ENCODE assay signal across 26 mouse cellular contexts in the genomic region with DNA sequence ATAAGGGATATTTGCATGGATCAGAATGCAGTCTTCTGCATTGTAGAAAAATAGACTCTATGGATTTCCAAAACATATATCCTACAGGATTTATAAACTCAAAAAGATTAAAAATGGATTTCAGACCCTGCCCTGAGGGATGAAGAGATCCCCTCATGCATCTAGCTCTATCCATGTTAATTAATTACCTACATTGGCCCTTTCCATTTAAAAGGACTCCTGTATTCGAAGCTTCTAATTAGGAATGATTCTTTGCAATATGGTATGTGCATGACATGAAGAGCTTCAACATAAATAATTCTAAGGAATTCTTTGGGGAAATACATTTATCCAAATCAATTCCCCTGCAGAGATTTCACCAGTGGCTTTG.
"Had no signal": no experiment of that assay in that cellular context is flagged by ENCODE, and none has a peak within 500 bp of the region (broad histone marks: within the 10 kb centered on the region; RNA-seq: fewer than 3 reads in every experiment).

No protein-coding gene starts in this region.

- H3K4me3 ChIP-seq: heart, adult 2 months; heart, embryonic 13.5 days; heart, embryonic 15.5 days; kidney, embryonic 15.5 days; left cerebral cortex, adult 2 months; limb, embryonic 10.5 days; limb, embryonic 12.5 days; liver, embryonic 13.5 days had no signal

- H3K4me2 ChIP-seq: heart, embryonic 11.5 days; heart, embryonic 13.5 days; heart, embryonic 15.5 days; hindbrain, embryonic 14.5 days; kidney, embryonic 15.5 days; limb, embryonic 12.5 days; liver, embryonic 11.5 days; liver, embryonic 13.5 days had no signal

- DNase-seq: gastrocnemius, postnatal 14 days; gastrocnemius, postnatal 36 days; heart, adult 11 months; heart, adult 2 months; heart, postnatal 14 days; heart, postnatal 36 days; kidney, adult 11 months; kidney, adult 2 months; kidney, adult 9 months; kidney, postnatal 14 days; kidney, postnatal 36 days; layer of hippocampus, adult 9-11 months; liver; liver, embryonic 13.5 days had no signal

- H3K9ac ChIP-seq: heart, embryonic 13.5 days; heart, embryonic 15.5 days; hindbrain, embryonic 14.5 days; kidney, embryonic 15.5 days; limb, embryonic 12.5 days; liver, embryonic 13.5 days had no signal

- H3K27me3 ChIP-seq: heart, embryonic 13.5 days; heart, embryonic 15.5 days; kidney, embryonic 15.5 days; liver, embryonic 13.5 days had no signal

- H3K9me3 ChIP-seq: heart, embryonic 13.5 days; heart, embryonic 15.5 days; kidney, embryonic 15.5 days; limb, embryonic 10.5 days; limb, embryonic 12.5 days; liver, embryonic 13.5 days had no signal

- H3K27ac ChIP-seq: heart, adult 2 months; heart, embryonic 13.5 days; heart, embryonic 15.5 days; hindbrain, embryonic 14.5 days; kidney, embryonic 15.5 days; kidney, postnatal 0 days; left cerebral cortex, adult 2 months; limb, embryonic 10.5 days; limb, embryonic 12.5 days; liver, embryonic 13.5 days had no signal

- H3K4me1 ChIP-seq: heart, embryonic 13.5 days; heart, embryonic 15.5 days; kidney, embryonic 15.5 days; liver, embryonic 13.5 days had no signal

- ATAC-seq: hindbrain, embryonic 16.5 days; intestine, embryonic 16.5 days had no signal

- H3K36me3 ChIP-seq: heart, embryonic 13.5 days; heart, embryonic 15.5 days; kidney, embryonic 15.5 days; limb, embryonic 10.5 days; limb, embryonic 12.5 days; liver, embryonic 13.5 days had no signal
